Mouse (Mus musculus) stomach, postnatal 0 days (tissue): ENCODE measurements at regions not wholly inside any gene's neighbourhood (a gene's known extent, or its start where the extent isn't known, plus 50 kb on each side); places are given as distances from the start of the nearest gene placed in this dataset.
A peak's percentile ranks its signal among the peaks of the same experiment; 100 is the strongest.

Source experiments
- ATAC-seq: fragments of 200-750 bp; cut with Nextera tagmentation; 2 replicates; pipeline ENCODE4 v1.8.0; 2017; ENCODE audit not compliant: low FRiP score, low TSS enrichment
- DNase-seq: peaks from one replicate; pipeline ENCODE4 v3.0.0-alpha.2; 2016; ENCODE audit warnings: low spot score
- H3K27ac ChIP-seq: fragments of 300-500 bp; sonication (generic); replicated peaks from 2 replicates; pipeline ENCODE4 v1.5.1; 2014; ENCODE audit warnings: mild to moderate bottlenecking, control low read depth
- H3K27me3 ChIP-seq: fragments of 300-500 bp; sonication (generic); 2 replicates; pipeline ENCODE4 v1.6.1; 2014; ENCODE audit warnings: low read length; ENCODE audit not compliant: control insufficient read depth, insufficient read depth
- H3K36me3 ChIP-seq: fragments of 300-500 bp; sonication (generic); 2 replicates; pipeline ENCODE4 v1.6.1; 2014; ENCODE audit warnings: low read length, mixed read lengths; ENCODE audit not compliant: control insufficient read depth, insufficient read depth
- H3K4me1 ChIP-seq: fragments of 300-500 bp; sonication (generic); replicated peaks from 2 replicates; pipeline ENCODE4 v1.6.1; 2014; ENCODE audit warnings: antibody characterized with exemption; ENCODE audit not compliant: control insufficient read depth, insufficient read depth
- H3K4me2 ChIP-seq: fragments of 300-500 bp; sonication (generic); replicated peaks from 2 replicates; pipeline ENCODE4 v1.6.1; 2014; ENCODE audit warnings: low read depth, mild to moderate bottlenecking, control low read depth, moderate library complexity
- H3K4me3 ChIP-seq: fragments of 300-500 bp; sonication (generic); 2 replicates; pipeline ENCODE4 v1.5.1; 2014; ENCODE audit warnings: low read depth, low read length, control low read depth
- H3K9ac ChIP-seq: fragments of 300-500 bp; sonication (generic); 2 replicates; pipeline ENCODE4 v1.6.1; 2014; ENCODE audit warnings: mild to moderate bottlenecking, low read length, control low read depth, mixed read lengths
- H3K9me3 ChIP-seq: fragments of 300-500 bp; sonication (generic); 2 replicates; pipeline ENCODE4 v1.6.1; 2016; ENCODE audit warnings: low read length; ENCODE audit not compliant: control insufficient read depth
- CTCF ChIP-seq: IDR thresholded peaks from 2 replicates; pipeline ENCODE4 v1.5.1; 2016; ENCODE audit warnings: antibody characterized with exemption, low read depth, mild to moderate bottlenecking, moderate library complexity
- EP300 ChIP-seq: optimal IDR thresholded peaks from 2 replicates; pipeline ENCODE3; 2016; ENCODE audit warnings: antibody characterized with exemption
- WGBS: fragments of 180-500 bp; shearing (Covaris S2); extraction: QIAGEN DNeasy Blood & Tissue Kit; methylation state at CpG from one replicate; pipeline ENCODE4 v1.1.7; 2014; 5-methylcytosine and 5-hydroxymethylcytosine counted together

DNA sequence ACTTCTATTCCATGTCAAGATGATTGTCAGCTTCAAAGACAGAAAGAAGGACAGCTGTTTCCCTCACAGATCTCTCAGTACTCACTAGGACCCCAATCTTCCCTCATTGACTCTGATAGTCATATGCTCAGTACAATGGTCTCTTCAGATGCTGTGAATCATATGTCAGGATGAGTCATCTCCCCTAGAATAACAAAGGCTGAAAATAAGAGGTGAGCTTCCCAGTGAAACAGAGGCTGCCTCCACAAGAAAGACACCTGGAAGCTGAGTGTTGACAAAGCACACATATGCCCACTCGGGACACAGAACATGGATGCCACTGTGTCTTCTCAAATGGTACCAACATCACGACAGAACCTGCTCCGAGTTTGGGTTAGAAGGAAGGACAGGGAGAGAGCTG is 209.6 kb downstream of the Gm10260 start:
- TF ChIP-seq EP300 (no peak), CTCF (no peak)
- Histone ChIP-seq H3K9me3 (no peaks in the 10 kb centered on the region), H3K9ac (no peak overlapping the region), H3K27me3 (no peaks in the 10 kb centered on the region), H3K4me1 (no peaks in the 10 kb centered on the region), H3K27ac (no peak overlapping the region), H3K36me3 (no peaks in the 10 kb centered on the region), H3K4me2 (no peak overlapping the region), H3K4me3 (no peak overlapping the region)
- WGBS = 80% methylated on average over 3 of the region's 3 CpGs
- ATAC-seq = no peak
- no peak for DNase-seq

GRCm38 (mm10) chr13:97550172-97550571 is 210.3 kb downstream of the Gm10260 start:
- no peak overlapping the region for H3K9ac ChIP-seq
- no peak for ATAC-seq

GRCm38 (mm10) chr13:97549384-97549783 is 211.0 kb downstream of the Gm10260 start:
- Histone ChIP-seq H3K4me3 (no peak overlapping the region), H3K4me2 (no peak overlapping the region), H3K9ac (no peak overlapping the region), H3K36me3 (no peaks in the 10 kb centered on the region), H3K27me3 (no peaks in the 10 kb centered on the region), H3K9me3 (no peaks in the 10 kb centered on the region), H3K27ac (peak overlapping the region; percentile 84), H3K4me1 (no peaks in the 10 kb centered on the region)
- no peak for DNase-seq
- ATAC-seq = no peak
- no peak for TF ChIP-seq EP300
- TF ChIP-seq CTCF = no peak
- WGBS = 88% methylated on average over 6 of the region's 6 CpGs

More at GRCm38 (mm10) chr13:97550172-97550571, 210.3 kb downstream of the Gm10260 start:
- no peaks in the 10 kb centered on the region for H3K4me1 ChIP-seq
- no peaks in the 10 kb centered on the region for H3K9me3 ChIP-seq
- H3K36me3 ChIP-seq = no peaks in the 10 kb centered on the region
- no peak overlapping the region for H3K4me2 ChIP-seq
- DNase-seq = no peak
- no peaks in the 10 kb centered on the region for H3K27me3 ChIP-seq
- H3K4me3 ChIP-seq = no peak overlapping the region
- H3K27ac ChIP-seq = no peak overlapping the region
- no peak for TF ChIP-seq CTCF
- TF ChIP-seq EP300 = no peak
- 77% methylated on average over 5 of the region's 5 CpGs for WGBS

DNA sequence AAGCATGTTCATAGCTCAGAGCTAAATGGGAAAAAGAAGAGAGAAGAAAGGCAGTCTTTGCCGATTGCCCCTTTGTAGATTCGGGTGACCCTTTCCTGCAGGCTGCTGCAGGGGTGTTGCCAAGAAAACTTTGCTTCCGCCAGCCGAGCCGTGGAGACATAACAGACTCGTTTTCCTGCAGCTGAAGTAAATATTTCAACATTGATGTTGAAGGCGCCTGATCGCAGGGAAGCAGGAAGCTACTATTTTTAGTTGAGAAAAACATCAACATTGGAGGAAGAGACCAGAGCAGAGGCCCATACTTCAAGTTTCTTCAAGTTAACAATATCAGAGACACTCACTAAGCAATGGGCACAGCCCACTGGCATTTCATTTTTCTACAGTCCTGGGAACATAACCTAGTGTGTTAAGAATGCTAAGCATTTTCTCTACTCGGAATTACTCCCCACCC is 211.9 kb downstream of the Gm10260 start:
- Histone ChIP-seq H3K4me3 (no peak overlapping the region), H3K27ac (peak overlapping the region; percentile 84), H3K9ac (no peak overlapping the region), H3K27me3 (no peaks in the 10 kb centered on the region), H3K4me2 (no peak overlapping the region), H3K4me1 (no peaks in the 10 kb centered on the region), H3K36me3 (no peaks in the 10 kb centered on the region), H3K9me3 (no peaks in the 10 kb centered on the region)
- 4% methylated on average over 9 of the region's 9 CpGs for WGBS
- ATAC-seq (peak; percentile 47; the same call in 1 of the 2 replicates), DNase-seq (peak; percentile 64)
- no peak for TF ChIP-seq EP300
- no peak for TF ChIP-seq CTCF

GRCm38 (mm10) chr13:97546936-97547335 is 213.5 kb downstream of the Gm10260 start:
- Histone ChIP-seq H3K9me3 (no peaks in the 10 kb centered on the region), H3K4me3 (no peak overlapping the region), H3K4me1 (no peaks in the 10 kb centered on the region), H3K4me2 (no peak overlapping the region), H3K27me3 (no peaks in the 10 kb centered on the region), H3K9ac (no peak overlapping the region), H3K36me3 (no peaks in the 10 kb centered on the region), H3K27ac (peak overlapping the region; percentile 71; the same call in 1 of the 2 replicates)
- no peak for ATAC-seq
- no peak for TF ChIP-seq EP300
- TF ChIP-seq CTCF = no peak
- no peak for DNase-seq
- WGBS = 63% methylated on average over 5 of the region's 5 CpGs

DNA sequence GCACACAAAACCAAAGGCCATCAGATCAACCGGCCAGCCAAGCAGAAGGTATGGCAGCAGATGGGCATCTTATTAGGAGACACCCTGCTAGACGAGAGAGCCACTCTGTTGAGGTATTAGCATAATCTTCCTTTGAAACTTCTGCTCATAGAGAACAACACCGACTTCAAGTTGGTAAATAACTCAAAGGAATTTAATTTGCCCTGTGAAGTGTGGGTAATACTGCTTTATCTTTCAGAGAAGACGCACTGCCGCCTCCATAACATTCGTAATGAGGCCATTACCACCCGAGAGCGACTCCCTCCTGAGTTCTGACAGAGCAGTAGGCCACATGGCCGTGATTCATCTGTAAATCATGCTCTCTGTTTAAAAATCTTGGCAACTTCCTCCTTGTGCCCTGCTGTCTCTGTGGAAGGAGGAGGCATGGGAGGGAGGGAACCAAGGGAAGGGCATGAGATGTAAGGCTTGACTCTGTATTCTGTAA is 214.4 kb downstream of the Gm10260 start:
- no peak for TF ChIP-seq EP300
- no peak for TF ChIP-seq CTCF
- no peaks in the 10 kb centered on the region for H3K36me3 ChIP-seq
- no peaks in the 10 kb centered on the region for H3K9me3 ChIP-seq
- peak; percentile 82 for ATAC-seq
- peak; percentile 27 for DNase-seq
- 0 out of 2 replicates have a peak overlapping the region, but pooled peaks have one; percentile 35 for H3K27ac ChIP-seq
- no peaks in the 10 kb centered on the region for H3K27me3 ChIP-seq
- no peak overlapping the region for H3K9ac ChIP-seq
- H3K4me2 ChIP-seq = no peak overlapping the region
- no peak overlapping the region for H3K4me3 ChIP-seq
- H3K4me1 ChIP-seq = no peaks in the 10 kb centered on the region
- 40% methylated on average over 9 of the region's 9 CpGs for WGBS
